Mouse (Mus musculus): ENCODE data around the gene Ddr1. TPM values are rescaled to one million over a fixed set of nuclear protein-coding genes. Genes with fewer than 3 reads are reported as not detected.
A peak's percentile ranks its signal among the peaks of the same experiment; 100 is the strongest.

Gene Ddr1
- total and polyA plus RNA-seq, 2 experiments from 2014 or later, result 71.8 to 105 TPM

DNA sequence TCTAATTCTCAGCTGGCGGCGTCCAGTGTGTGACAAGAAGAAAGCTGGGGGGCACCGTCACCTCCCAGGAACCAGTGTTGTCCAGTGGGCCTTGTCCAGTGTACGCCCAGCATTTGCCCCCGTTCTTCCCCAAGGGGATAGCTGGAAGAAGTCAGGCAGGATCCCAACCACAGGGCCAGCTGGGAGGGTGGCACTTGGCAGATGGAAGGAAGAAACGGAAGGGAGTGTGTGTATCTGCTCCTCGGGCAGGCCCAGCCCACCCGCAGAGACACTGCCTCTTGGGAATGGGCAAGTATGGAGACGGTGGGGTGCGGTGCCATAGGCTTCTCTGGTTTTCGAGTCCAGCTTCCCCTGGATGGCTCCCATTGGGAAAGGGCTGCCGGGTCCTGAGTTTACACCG is 22.4 kb downstream of the Ddr1 start:
- Histone ChIP-seq H3K27ac (ENCODE audit: low read depth) (no peak overlapping the region), H3K4me2 (ENCODE audit: low read depth, low read length) (no peak overlapping the region), H3K9ac (replicated peaks; ENCODE audit: low read depth, low read length) (no peak overlapping the region), H3K36me3 (replicated peaks; ENCODE audit: control insufficient read depth, insufficient read depth, low read length) (peaks cover 61% of the 10 kb centered on the region), H3K4me1 (ENCODE audit: control insufficient read depth, insufficient read depth) (no peaks in the 10 kb centered on the region), H3K27me3 (ENCODE audit: control insufficient read depth, insufficient read depth, low read length) (no peaks in the 10 kb centered on the region), H3K9me3 (replicated peaks; ENCODE audit: control insufficient read depth, low read length) (no peaks in the 10 kb centered on the region), H3K4me3 (ENCODE audit: low read depth, low read length) (no peak overlapping the region)
- ATAC-seq (ENCODE audit: insufficient read depth, low read depth) (no peak), DNase-seq (ENCODE audit: low spot score) (no peak)
- WGBS, result 76% methylated on average over 13 of the region's 13 CpGs
- no peak for TF ChIP-seq CTCF (IDR thresholded peaks at IDR 0.05; ENCODE audit: low read depth)

DNA sequence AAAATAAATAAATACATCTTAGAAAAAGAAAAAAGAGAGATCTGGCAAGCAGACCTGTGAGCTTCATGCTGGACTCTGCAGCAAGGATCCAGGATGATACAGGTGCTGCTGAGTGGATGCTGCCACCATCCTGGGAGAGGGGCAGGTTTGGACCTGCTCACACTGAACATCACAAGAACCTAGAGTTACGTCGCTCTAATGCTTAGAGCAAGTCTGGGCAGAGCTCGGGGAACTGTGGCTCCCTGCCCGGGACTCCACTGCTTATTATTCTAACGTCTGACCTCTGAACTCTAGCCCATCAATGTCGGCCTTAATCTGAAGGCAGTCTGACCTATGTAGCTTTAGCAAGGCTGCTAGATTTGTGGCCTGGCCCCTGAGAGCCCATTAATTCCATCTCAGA is 23.8 kb downstream of the Ddr1 start:
- no peaks in the 10 kb centered on the region for H3K27me3 ChIP-seq (ENCODE audit: control insufficient read depth, insufficient read depth, low read length)
- TF ChIP-seq EP300 (IDR thresholded peaks at IDR 0.05; ENCODE audit: low read depth), result no peak
- TF ChIP-seq CTCF (IDR thresholded peaks at IDR 0.05; ENCODE audit: low read depth), result no peak
- H3K4me1 ChIP-seq (ENCODE audit: control insufficient read depth, insufficient read depth), result no peaks in the 10 kb centered on the region
- WGBS, result 47% methylated on average over 6 of the region's 6 CpGs
- H3K27ac ChIP-seq (ENCODE audit: low read depth), result no peak overlapping the region
- no peak overlapping the region for H3K9ac ChIP-seq (replicated peaks; ENCODE audit: low read depth, low read length)
- H3K4me2 ChIP-seq (ENCODE audit: low read depth, low read length), result no peak overlapping the region
- H3K36me3 ChIP-seq (replicated peaks; ENCODE audit: control insufficient read depth, insufficient read depth, low read length), result peaks cover 47% of the 10 kb centered on the region
- H3K9me3 ChIP-seq (replicated peaks; ENCODE audit: control insufficient read depth, low read length), result no peaks in the 10 kb centered on the region
- ATAC-seq (ENCODE audit: insufficient read depth, low read depth), result no peak
- no peak for DNase-seq (ENCODE audit: low spot score)
- no peak overlapping the region for H3K4me3 ChIP-seq (ENCODE audit: low read depth, low read length)

- Histone ChIP-seq H3K4me1 (ENCODE audit: control insufficient read depth, insufficient read depth) (no peaks in the 10 kb centered on the region), H3K36me3 (replicated peaks; ENCODE audit: control insufficient read depth, insufficient read depth, low read length) (no peaks in the 10 kb centered on the region), H3K9me3 (replicated peaks; ENCODE audit: control insufficient read depth, low read length) (no peaks in the 10 kb centered on the region), H3K27ac (ENCODE audit: low read depth) (peak within 1 kb of the TSS; percentile 60; the same call in 1 of the 2 replicates), H3K4me2 (ENCODE audit: low read depth, low read length) (peak within 1 kb of the TSS; percentile 88), H3K27me3 (ENCODE audit: control insufficient read depth, insufficient read depth, low read length) (no peaks in the 10 kb centered on the region), H3K4me3 (ENCODE audit: low read depth, low read length) (peak within 1 kb of the TSS; percentile 76), H3K9ac (replicated peaks; ENCODE audit: low read depth, low read length) (peak within 1 kb of the TSS; percentile 92)
- peak; percentile 98 for DNase-seq (ENCODE audit: low spot score)
- under 1% methylated on average over 23 of the region's 23 CpGs for WGBS
- no peak for TF ChIP-seq CTCF (IDR thresholded peaks at IDR 0.05; ENCODE audit: low read depth)
- no peak for TF ChIP-seq EP300 (IDR thresholded peaks at IDR 0.05; ENCODE audit: low read depth)
- ATAC-seq (ENCODE audit: insufficient read depth, low read depth), result peak; percentile 98
These were observed 30.9 kb downstream of the Ddr1 start, which contains the start of gene Gtf2h4 for GRCm38 (mm10) chr17:35673416-35674035. Gene Gtf2h4 (minus strand): TSS chr17:35673739.

- Histone ChIP-seq H3K4me1 (ENCODE audit: control insufficient read depth, insufficient read depth) (no peaks in the 10 kb centered on the region), H3K27ac (ENCODE audit: low read depth) (peak overlapping the region; percentile 60; the same call in 1 of the 2 replicates), H3K36me3 (replicated peaks; ENCODE audit: control insufficient read depth, insufficient read depth, low read length) (no peaks in the 10 kb centered on the region), H3K27me3 (ENCODE audit: control insufficient read depth, insufficient read depth, low read length) (no peaks in the 10 kb centered on the region), H3K9ac (replicated peaks; ENCODE audit: low read depth, low read length) (no peak overlapping the region; the same call in 1 of the 2 replicates), H3K4me3 (ENCODE audit: low read depth, low read length) (0 out of 2 replicates have a peak overlapping the region, but pooled peaks have one; percentile 76), H3K4me2 (ENCODE audit: low read depth, low read length) (peak overlapping the region; percentile 88; the same call in 1 of the 2 replicates), H3K9me3 (replicated peaks; ENCODE audit: control insufficient read depth, low read length) (no peaks in the 10 kb centered on the region)
- WGBS, result 83% methylated on average over 6 of the region's 6 CpGs
- no peak for ATAC-seq (ENCODE audit: insufficient read depth, low read depth)
- DNase-seq (ENCODE audit: low spot score), result no peak
- TF ChIP-seq CTCF (IDR thresholded peaks at IDR 0.05; ENCODE audit: low read depth), result no peak
- TF ChIP-seq EP300 (IDR thresholded peaks at IDR 0.05; ENCODE audit: low read depth), result no peak
These were observed 31.9 kb downstream of the Ddr1 start for GRCm38 (mm10) chr17:35672527-35672926.

DNA sequence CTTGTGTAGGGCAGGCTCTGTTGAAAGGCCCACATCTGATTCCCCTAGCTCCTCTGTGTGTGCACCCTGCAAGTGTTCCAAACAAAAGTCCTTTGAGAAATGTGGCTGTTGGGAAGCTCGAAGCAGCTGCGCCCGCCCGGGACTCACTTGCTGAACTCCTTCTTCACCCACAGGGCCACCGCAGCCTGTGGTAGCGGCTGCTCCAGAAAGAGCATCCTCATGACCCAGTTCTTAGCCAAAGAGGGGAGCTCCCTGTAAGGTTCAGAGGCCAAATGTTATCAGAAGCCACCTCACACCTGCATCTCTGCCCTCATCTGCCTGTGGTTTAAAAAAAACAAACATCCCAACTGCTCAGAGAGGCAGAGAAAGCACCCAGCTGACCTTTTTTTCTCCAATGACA is 32.6 kb downstream of the Ddr1 start:
- H3K27ac ChIP-seq (ENCODE audit: low read depth), result peak overlapping the region; percentile 36; the same call in 1 of the 2 replicates
- DNase-seq (ENCODE audit: low spot score) (no peak), ATAC-seq (ENCODE audit: insufficient read depth, low read depth) (no peak)
- H3K36me3 ChIP-seq (replicated peaks; ENCODE audit: control insufficient read depth, insufficient read depth, low read length), result no peaks in the 10 kb centered on the region
- H3K4me3 ChIP-seq (ENCODE audit: low read depth, low read length), result no peak overlapping the region
- no peaks in the 10 kb centered on the region for H3K9me3 ChIP-seq (replicated peaks; ENCODE audit: control insufficient read depth, low read length)
- H3K27me3 ChIP-seq (ENCODE audit: control insufficient read depth, insufficient read depth, low read length), result no peaks in the 10 kb centered on the region
- TF ChIP-seq EP300 (IDR thresholded peaks at IDR 0.05; ENCODE audit: low read depth) (no peak), CTCF (IDR thresholded peaks at IDR 0.05; ENCODE audit: low read depth) (no peak)
- H3K9ac ChIP-seq (replicated peaks; ENCODE audit: low read depth, low read length), result no peak overlapping the region
- peaks cover 2% of the 10 kb centered on the region; the same call in 1 of the 2 replicates for H3K4me1 ChIP-seq (ENCODE audit: control insufficient read depth, insufficient read depth)
- no peak overlapping the region for H3K4me2 ChIP-seq (ENCODE audit: low read depth, low read length)
- 86% methylated on average over 6 of the region's 6 CpGs for WGBS

DNA sequence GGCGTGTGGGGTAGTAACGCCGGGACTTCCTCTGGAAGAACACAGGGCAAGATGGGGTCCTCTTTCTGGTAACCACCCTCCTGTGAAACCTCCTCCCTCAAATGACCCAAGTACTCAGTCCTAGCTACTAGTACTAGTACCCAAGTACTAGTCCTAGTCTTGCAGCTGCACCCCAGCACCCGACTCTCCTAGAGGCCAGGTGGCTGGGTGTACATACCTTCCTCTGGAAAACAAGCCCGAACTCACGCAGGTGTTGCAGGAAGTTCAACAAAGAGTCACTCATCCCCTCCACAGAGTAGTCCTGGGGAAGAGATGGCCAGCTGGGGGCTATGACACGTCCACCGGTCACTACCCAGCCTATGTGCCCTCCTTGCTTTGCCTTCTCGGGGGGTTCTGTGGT is 34.7 kb downstream of the Ddr1 start:
- no peak overlapping the region for H3K27ac ChIP-seq (ENCODE audit: low read depth)
- H3K36me3 ChIP-seq (replicated peaks; ENCODE audit: control insufficient read depth, insufficient read depth, low read length), result 0 out of 2 replicates have a peak, but pooled peaks cover 10% of the 10 kb centered on the region
- DNase-seq (ENCODE audit: low spot score), result no peak
- H3K4me3 ChIP-seq (ENCODE audit: low read depth, low read length), result no peak overlapping the region
- no peaks in the 10 kb centered on the region for H3K9me3 ChIP-seq (replicated peaks; ENCODE audit: control insufficient read depth, low read length)
- peaks cover 6% of the 10 kb centered on the region; the same call in 1 of the 2 replicates for H3K4me1 ChIP-seq (ENCODE audit: control insufficient read depth, insufficient read depth)
- 82% methylated on average over 9 of the region's 9 CpGs for WGBS
- no peak overlapping the region for H3K4me2 ChIP-seq (ENCODE audit: low read depth, low read length)
- ATAC-seq (ENCODE audit: insufficient read depth, low read depth), result no peak
- TF ChIP-seq EP300 (IDR thresholded peaks at IDR 0.05; ENCODE audit: low read depth) (no peak), CTCF (IDR thresholded peaks at IDR 0.05; ENCODE audit: low read depth) (no peak)
- H3K9ac ChIP-seq (replicated peaks; ENCODE audit: low read depth, low read length), result no peak overlapping the region
- no peaks in the 10 kb centered on the region for H3K27me3 ChIP-seq (ENCODE audit: control insufficient read depth, insufficient read depth, low read length)
